Mouse (Mus musculus) kidney, postnatal 4 days (tissue): ENCODE measurements around the gene C5ar2.
"Not testable (repeated sequence)": the region's sequence is repeated elsewhere in the genome, so short reads cannot be mapped to it uniquely, and the experiment has no call there.

ENCODE experiments used
- DNase-seq, 2 experiments: peaks; one replicate each; pipeline ENCODE4 v3.0.0; 2021; ENCODE audit warnings: mixed read lengths in 2 of 2

Gene C5ar2

DNA sequence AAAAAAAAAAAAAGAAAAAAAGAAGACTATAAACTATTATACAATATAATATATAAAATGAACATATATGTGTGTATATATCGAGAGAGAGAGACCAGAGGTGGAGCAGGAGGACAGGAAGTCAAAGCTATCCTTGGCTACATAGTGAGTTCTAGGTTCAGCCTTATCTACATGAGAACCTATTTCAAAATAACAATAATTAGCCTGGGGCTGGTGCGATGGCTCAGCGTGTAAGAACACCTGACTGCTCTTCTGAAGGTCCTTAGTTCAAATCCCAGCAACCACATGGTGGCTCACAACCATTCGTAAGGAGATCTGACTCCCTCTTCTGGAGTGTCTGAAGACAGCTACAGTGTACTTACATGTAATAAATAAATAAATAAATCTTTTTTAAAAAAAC is 12.0 kb upstream of the C5ar2 start:
- DNase-seq, result not testable (repeated sequence)

DNA sequence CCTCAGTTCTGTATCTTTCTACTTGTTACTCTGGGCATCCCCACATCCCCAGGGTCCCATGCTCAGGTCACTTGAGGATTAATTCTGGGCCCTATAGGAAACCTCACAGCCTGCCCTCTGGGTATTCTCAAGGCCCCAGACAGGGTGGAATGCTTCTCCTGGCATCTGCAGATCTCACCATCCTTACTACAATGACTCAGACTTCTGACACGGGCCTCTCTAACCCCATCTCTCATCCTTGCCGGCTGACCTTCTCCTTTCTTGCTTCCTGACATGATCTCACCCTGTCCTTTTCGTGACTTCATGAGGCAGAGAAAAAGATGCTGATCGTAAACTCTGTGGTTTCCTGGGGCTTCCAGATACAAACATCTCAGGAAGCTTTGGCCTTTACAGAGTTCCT is 10.2 kb upstream of the C5ar2 start:
- no peak for DNase-seq

DNA sequence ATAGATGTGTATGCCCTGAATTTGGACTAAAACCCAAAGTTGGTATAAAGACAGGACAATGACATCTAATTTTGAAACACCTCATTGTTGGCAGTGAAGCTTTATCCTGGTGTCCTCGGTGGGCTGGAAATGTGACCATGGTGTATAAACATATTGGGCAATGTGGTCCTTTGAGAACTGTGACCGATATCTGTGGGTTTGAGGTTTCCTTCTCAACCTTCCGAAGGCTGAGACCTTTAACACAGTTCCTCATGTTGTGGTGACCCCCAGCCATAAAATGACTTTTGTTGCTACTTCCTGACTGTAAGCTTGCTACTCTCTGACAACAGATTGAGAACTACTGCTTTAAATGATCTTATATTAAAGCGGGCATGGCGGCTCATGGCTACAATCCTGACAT is 6.7 kb upstream of the C5ar2 start:
- DNase-seq, result no peak

DNA sequence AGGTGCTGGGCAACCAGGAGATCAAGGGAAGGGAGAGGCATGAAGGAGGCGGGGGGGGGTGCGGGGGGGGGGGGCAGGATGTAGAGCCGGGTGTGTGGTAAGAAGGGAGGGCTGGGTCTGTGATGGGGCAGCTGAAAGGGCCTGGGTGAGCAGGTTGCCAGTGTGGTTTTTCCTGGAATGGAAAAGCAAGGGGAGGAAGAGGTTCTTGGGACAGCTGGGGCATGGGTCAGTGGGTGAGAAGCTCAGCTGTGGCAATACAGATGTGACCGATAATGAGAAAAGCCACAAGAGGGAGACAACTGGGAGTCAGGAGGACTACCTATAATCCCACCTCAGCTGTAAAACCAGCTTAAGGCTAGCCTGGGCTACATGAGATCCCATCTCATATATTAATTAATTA is 2.0 kb upstream of the C5ar2 start:
- DNase-seq, result no peak

DNA sequence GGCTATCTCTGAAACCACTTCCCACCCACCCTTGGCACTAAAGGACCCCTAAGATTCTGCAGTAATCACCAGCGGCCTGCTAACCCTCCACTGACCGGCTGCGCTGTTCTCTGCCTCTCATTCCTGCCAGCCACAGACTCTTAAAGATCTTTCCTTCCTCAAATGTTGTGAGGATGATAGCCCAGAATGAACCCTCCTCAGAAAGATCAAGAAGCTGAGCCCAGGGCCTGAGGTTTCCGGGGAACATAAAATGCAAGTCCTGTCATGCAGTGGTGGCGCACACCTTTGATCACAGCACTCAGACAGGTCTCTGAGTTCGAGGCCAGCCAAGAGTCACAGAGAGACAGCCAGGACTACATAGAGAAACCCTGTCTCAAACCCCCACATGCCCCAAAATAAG is 1.8 kb downstream of the C5ar2 start:
- DNase-seq, result no peak

DNA sequence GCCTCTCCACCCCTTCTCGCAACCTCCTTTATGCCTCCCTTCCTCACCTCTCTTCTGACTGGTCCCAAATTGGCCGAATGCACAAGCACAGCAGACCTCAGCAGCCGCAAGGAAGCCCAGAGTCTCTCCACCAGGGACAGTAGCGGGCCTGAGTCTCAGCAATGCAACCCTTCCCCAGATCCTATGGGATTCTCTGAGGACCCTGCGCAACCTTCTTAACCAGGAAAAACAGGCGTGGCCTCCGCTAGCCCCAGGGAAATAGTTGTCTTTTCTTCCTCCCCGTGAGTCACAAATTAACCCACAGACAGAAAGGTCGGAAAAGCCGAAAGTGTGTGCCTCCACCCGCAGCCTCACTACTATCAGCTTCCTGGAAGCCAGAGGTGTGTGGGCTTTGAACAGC is 2.2 kb downstream of the C5ar2 start:
- DNase-seq, result peak in 1 of 2 experiments; percentile 21

DNA sequence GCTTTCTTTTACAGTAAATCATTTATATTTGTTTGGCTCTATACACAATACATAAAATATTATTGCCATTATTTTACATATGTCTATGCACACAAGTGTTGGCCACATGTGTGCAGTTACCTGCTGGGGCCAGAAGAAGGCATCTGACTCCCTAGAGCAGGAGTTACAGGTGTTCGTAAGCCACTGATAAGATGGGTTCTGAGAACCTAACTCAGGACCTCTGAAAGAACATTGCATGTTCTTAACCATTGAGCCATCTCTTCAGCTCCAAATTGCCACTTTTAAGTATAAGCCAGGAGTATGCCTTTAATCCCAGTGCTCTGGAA is 3.0 kb downstream of the C5ar2 start:
- DNase-seq, result no peak

DNA sequence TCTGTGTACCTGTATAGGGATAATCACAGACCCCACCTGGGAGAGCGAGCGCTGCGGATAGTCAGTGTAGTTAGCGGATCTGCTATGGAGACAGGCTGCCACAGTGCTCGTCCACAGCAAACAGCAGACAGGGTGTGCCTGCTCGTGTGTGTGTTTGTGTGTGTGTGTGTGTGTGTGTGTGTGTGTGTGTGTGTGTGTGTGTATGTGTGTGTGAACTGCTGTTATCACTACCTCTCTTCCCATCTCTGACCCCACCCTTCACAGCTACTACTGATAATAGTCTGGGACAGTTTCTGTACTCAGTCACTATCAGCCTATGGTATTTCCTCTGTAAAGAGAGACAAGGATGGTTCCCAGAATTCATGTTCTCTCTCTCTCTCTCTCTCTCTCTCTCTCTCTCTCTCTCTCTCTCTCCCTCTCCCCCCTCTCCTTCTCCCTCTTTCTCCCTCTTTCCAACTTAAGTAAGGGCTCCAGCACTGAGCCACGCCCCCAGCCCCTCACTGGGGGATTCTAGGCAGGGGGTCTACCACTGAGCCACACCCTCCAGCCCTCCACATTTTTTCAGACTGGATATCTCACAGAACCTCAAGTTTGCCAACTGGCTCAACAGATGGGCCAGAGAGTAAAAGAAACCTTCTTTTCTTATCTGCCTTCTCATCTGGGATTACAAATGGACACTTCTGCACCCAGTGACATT is 3.5 kb downstream of the C5ar2 start:
- DNase-seq, result no peak

DNA sequence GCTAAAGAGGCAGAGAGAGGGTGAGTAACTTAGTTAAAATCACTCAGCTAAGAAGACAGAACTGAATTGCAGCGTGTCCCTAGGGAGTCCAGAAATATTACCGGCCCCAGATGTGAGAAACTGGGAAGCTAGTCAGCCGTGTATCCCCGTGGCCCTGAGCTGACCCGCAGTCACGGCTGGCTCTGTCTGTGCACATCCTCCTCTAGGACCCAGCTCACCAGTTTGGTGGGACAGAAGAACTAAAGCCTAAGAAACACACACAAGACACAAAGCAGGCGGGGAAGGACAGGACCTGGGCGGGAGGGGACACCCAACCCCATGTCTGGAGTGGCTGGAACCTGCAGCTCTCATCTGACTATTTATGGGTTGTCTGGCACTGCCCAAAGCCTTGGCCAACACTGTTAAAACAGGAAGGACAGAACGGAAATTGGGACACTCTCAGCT is 4.4 kb downstream of the C5ar2 start:
- DNase-seq, result peak in 1 of 2 experiments; percentile 26

DNA sequence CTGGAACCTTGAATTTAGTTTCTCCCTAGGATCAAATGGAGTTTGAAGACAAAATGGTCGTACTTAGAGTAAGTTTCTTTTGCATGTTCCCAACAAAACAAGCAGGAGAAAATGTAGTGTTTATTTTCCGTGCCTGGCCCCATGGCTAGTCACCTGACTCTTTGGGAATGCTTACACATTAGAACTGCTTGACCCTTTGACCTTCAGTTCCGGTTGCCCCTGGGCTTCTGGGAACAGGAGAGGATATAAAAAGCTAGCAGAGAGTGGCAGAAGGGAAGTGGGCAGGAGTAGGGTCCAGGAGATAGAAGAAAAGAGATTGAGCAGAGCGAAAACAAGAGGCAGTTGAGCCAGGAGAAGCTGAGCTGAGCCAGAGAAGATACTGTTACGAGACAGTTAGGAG is 14.1 kb downstream of the C5ar2 start:
- DNase-seq, result peak; percentile 28 to 55

DNA sequence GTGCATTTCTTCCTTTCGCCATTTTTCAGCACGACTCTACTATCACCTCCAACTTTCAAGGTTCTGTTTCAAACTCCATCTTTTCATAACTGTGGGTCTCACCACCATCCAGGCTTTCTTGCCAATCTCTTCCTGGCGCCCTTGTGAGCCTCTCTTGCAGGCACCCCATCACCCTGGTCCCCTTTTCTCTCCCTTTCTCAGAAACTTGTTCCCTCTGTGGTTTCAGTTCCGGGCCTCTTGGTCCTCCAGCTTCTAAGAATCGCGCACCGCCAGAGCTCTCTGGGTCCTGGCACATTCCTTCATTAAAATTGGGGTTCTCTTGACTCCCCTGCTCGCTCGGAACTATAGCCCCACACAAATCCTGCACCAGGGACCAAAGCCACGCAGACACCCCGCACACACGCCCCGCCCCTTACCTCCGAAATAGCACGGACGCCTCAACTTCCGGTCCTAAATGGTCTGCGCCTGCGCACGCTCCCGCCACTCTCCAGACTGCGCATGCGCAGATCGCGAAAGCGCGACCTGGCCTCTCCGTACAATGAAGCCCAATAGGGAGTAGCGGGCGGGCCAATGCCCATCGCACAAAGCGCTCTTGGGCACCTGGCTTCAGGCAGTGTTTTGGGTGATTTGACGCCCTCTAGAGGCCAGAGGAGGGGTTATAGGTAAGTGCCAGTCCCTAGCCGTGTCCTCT is 22.2 kb downstream of the C5ar2 start, which contains the start of gene Dhx34:
Gene Dhx34, minus strand, starts transcription at position 456 of the 691 bp plus-strand sequence.
- DNase-seq, result peak; percentile 96 to 97

DNA sequence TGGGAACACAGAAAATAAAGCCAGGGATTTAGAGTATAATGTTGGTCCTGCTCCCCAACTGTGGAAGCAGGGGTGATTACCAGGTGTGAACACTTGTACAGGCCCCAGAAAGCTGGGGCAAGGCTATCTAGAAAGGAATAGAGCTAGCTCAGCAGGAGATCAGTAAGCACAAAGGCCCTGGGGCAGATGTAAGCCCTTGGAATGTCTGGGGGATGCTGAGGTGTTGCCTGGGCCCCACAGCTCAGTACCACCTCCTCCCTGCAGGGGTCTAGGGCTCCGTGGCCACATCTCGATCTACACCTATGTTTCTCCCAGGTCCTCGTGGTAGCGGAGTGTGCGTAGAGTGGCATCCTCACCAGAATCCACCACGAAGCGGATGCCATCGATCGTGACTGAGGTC is 30.0 kb downstream of the C5ar2 start:
- DNase-seq, result no peak

DNA sequence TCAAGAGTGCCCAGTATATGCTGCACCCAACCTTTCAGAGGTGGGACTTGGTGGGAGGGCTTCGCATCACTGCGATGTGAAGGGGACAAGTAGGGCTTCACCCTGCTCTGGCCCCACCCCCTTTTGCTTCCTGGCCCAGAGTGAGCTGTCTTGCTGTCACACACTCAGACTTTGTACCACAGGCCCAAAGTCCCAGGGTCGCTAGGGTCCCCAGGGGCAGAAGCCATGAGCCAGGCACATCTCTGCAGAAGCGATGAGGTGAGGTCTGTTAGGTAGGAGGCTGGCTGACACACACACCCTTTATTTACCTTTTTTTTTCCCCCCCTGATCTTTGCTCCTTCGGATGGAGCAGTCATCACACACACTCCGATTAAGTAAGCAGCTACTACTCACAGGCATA is 30.8 kb downstream of the C5ar2 start:
- DNase-seq, result no peak

DNA sequence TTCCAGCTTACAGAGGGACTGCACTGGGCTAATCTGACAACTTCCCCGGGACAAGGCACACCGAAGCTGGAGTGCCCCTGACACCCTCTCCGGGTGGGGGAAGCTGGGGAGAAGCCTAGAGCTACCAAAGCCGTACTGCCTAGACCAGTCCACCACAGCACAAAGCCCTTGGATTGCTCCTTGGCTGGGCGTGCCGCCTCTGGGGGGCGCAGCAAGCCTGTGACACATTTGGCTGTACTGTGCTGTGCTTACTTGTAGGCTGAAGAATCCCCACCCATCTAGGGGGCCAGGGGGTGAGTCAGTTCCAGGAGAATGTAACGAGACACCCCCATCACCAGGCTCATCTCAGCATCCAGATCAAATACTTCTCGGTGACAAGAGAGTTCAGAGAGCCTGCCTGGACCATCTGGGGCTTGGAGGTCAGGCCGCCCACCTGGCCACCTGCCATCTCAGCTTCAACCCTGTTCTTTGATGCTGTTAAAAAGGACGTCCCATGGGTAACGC is 33.0 kb downstream of the C5ar2 start:
- peak in 1 of 2 experiments; percentile 52 for DNase-seq

DNA sequence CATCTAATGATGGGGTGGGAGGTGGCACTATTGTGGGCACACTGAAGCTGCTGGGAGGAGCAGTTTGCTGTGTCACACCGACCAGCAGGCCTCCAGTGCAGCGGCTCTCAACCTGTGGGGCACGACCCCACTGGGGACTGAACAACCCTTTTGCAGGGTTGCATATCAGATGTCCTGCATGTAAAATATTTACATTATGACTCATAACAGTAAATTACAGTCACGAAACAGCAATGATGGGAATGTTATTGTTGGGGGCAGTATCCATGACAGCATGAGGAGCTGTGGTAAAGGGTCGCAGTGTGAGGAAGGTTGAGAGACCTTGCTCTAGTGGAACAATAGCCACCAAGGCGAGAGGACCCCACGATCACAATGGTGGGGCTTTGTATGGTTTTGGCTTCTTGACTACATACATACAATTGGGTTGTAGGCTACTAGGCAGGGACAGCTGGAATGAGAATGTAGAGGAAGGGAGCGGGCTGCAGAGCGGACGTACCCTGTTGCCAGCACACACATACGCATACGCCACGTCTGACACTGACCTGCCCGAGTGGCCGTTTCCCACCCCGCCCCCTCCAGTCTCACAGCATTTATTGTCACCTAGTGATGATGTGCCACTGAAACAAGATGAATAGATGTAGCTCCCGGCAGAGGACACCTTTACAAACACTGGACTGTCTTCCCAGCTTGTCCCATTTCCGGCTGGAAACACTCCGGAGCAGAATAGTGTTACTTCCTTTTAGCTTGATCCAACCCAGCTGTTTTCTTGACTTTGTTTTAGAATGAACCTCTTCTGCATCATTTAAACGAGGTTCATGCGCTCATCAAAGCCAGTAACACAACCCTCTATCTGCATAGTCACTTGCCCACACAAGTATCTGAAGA is 34.9 kb downstream of the C5ar2 start:
- DNase-seq, result no peak

DNA sequence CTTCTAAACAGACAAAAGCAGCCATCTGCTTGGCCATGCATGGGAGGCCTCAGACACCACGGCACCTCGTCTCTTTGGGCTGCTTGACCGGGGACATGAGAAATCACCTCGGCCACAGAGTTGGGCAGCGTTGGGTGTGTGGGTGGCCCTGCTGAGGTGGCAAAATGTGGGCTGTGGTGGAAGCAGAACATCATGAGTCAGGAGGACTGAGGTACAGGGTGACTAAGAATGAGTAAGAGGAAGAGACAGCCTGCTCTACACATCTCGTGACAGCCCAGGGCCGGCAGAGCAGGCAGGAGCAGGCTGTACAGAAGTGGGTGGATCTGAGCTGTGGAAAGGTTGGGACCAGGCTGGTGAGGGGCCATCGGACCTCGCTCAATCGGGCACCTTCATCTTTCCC is 36.5 kb downstream of the C5ar2 start:
- peak in 1 of 2 experiments; percentile 39 for DNase-seq

DNA sequence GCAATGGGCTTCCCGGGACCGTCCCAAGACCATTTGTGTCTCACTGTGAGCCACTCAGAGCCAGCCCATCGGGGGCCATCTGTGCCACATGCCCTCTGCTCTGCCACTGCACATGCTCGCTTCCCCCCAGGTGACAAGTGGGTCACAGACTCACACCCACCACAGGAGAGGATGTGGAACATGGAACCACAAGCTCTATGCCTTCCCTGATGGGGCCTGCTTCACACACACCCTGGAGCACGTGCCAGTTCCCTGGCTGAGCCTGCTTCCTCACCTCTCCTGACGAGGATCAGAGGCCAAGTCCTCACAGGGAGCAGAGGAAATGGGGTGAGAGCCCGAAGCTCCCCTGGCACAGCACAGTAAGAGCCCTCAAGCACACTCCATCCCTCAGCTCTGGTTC is 36.9 kb downstream of the C5ar2 start:
- DNase-seq, result no peak

DNA sequence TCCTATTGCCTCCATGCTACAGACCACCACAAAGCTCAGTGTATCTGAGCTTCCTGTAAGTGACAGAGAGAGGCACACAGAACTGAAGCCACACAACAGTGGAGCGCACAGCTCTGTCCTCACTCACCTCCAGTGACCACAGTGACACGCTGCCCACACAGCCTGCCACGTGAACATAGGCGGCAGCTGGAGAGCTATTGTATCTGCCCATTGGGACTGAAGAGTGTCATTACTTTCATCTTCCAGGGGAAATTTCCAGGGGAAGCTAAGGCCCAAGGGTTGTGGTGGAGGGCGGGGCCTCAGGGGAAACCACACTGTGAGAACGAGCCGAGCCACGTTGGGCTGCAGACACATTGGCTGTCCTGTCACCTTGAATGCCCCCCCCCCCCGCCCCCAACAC is 39.2 kb downstream of the C5ar2 start:
- DNase-seq, result no peak

DNA sequence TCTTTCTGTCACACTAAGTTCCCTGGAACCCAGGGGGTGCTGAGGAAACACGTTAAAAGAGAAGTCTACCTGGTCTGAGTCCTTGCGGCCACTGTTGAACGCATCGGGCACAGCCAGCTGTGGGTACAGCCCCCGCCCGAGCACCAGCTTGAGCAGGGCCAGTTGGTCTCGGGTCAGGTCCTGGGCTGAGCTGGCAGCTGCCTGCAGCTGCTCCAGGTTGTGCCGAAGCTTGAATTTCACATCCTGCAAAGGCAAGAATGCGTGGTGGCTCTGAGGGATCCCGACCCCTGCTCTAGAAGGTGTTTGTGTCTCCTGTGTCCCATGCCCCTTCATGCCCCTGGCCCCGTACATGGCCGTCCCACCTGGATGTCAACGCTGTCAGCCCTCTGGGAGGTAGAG is 40.5 kb downstream of the C5ar2 start:
- DNase-seq, result peak; percentile 54 to 72

DNA sequence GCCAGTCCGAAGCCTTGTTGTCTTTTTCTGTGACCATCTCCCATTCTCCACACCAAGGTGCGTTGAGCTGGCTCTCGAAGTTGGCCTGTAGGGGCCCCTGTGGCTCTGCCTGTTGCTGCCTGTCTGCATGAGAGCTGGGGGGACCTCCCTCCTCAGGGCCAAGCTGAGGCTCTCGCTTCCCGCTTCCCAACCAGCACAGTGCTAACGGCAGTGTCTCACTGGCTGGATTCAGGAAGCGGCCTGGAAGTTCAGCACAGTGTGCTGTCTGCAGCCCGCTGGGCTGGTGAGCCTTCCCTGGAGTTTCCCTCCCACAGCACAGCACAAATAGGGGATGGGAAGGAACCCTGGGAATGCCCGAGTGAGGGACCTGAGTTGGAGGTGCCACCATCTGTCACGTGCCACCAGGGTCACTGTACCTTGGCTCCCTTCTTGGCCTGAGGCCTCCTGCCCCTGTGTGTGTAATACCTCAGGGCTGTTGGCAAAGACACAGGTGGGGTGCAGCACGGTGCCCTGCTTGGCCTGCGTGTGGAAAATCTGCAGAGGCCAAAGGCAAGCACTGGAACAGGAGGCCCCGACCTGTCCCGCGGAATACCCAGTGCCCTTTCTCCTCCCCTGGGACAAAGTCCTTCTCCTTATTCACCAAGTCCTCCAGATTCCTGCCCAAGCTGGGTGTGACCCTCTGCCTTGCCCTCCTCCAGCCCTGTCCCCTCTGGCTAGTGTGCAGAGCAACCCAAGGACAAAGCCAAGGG is 41.0 kb downstream of the C5ar2 start:
- peak; percentile 38 to 58 for DNase-seq

DNA sequence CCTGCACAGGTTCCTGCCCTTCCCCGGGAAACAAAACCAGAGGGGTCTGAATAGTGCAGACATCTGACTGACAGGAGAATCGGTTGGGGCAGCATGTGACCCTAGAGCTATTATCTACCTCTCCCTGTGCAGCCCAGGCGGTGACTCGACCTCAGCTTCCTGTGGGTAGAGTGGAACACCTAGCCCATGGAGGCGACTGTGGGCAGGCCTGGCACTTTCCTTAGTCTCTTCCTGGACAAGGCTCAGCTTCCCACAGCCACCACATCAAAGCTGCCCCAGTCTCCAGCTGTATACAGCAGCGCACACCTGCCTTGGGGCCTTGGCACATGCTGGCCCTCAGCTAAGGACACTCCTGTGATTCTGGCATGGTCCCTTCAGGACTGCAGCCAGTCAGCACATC is 42.8 kb downstream of the C5ar2 start:
- DNase-seq, result no peak

DNA sequence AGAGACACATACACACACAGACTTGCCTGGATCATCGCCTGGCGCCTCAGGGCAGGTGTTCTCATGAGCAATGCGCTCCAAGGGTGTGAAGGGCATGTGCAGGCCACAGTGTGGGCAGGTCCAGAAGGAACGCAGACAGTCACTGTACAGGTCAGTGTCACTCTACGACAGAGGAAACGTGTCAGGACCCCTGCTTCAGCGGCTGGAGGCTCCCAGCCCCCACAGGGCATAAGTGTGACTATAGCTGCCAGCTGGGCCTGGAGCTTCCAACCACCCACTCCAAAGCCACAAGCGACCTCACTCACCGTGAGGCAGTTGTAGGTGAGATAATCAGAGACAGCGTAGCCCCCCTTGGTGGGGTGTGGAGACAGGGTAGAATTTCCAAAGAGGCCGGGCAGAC is 45.4 kb downstream of the C5ar2 start:
- no peak for DNase-seq

DNA sequence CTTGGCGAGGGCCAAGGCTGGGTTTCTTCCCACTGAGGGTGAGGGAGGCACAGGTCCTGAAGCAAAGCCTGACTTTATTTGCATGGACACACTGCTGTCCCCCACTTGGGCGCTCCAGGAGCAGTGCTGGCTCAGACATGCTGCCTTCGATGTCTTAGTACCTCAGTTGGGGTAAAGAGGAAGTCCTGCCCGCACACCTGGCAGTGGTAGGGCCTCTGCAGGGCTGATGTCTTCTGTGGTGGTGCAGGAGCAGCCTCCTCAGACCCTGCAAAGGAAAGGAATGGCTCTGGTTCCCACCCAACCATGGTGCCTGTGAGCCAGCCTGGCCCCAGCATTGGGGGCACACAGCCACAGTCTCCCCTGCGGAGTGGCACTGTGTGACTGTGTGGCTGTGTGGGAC is 46.8 kb downstream of the C5ar2 start:
- DNase-seq, result no peak
